Mouse (Mus musculus): ENCODE measurements around the gene Pde10a.

DNA sequence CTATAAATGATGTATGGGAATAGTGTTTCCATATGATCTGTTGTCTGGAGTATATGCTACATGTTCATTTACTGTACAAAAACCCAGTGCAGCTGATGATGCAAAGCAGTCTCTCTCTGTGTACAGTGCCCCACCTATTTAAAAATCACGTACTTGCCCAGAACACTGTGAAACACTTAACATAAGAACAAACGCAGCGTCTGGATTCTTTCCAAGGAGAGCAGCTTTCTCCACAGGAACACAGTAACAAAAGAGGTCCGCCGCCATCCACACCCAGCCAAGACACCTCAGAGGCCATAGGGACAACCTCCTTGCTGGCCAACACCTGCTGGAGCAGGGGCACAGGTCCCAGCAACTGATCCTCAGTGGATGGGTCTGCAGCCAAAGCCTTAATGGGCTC is 460.5 kb downstream of the Pde10a start:
- no peak for TF ChIP-seq GATA1 (IDR thresholded peaks at IDR 0.05; ENCODE audit: borderline replicate concordance, low read length)
- no peak for TF ChIP-seq FLI1 (IDR thresholded peaks at IDR 0.05; ENCODE audit: low read length)

All from megakaryocyte, embryonic 14.5 days (primary cell).